ENCODE assay signal across 11 mouse cellular contexts in the genomic region with DNA sequence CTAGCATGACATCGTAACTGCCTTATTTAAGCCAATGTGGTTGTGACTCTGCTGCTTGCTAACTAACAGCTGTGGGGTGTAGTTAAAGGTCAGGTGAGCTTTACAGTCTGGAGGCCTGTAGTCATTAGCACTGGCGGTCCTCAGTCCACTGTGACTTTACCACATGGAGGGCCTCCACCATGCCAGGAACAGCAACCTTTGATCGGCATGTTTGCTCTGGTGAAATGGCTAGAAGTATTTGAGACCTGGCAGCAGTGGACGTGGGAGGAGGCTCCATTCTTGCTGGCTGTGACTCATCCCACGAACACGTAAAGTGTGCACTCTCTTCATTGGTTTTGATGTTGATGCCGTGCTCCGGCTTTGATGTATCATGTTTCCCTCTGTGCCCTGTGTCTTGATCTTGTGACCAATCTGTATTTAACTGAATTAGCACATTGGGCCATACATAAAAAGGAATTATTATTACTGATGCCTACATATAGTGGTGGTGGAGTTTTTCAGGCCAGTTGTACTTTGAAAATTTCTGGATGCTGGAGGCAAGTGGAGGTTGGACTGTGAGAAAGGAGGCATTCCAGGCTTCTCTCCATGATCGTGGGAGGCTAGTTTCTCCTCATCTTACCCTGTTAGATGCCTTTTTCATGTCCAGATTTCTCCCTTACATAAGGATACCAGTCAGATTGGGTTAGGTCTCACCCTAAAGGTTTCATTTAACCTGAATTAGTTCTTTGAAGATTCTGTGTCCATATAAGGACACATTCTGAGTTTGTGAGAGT. TPM values are rescaled to one million over a fixed set of nuclear protein-coding genes. Genes with fewer than 3 reads are reported as not detected.
DNase-seq lines count a peak whose midpoint lies in the region; ATAC-seq and TF ChIP-seq lines count a peak whose summit lies in the region.
"Had no signal": no experiment of that assay in that cellular context is flagged by ENCODE, and none has a peak within 500 bp of the region (broad histone marks: within the 10 kb centered on the region; RNA-seq: fewer than 3 reads in every experiment).

No protein-coding gene starts in this region.

- H3K9me3 ChIP-seq in kidney, postnatal 0 days (replicated peaks; ENCODE audit: low read length) = no peaks in the 10 kb centered on the region
- H3K9me3 ChIP-seq in forebrain, embryonic 15.5 days = no peaks in the 10 kb centered on the region

- H3K9ac ChIP-seq in kidney, postnatal 0 days (ENCODE audit: low read depth, low read length) = no peak overlapping the region
- H3K9ac ChIP-seq in forebrain, embryonic 15.5 days (replicated peaks) = no peak overlapping the region

- no peak overlapping the region for H3K27ac ChIP-seq in kidney, postnatal 0 days
- H3K27ac ChIP-seq in forebrain, embryonic 15.5 days (replicated peaks) = no peak overlapping the region

- peaks cover 97% of the 10 kb centered on the region for H3K79me2 ChIP-seq in C2C12 (ENCODE audit: control insufficient read depth, insufficient read depth)

- H3ac ChIP-seq in C2C12 (ENCODE audit: control insufficient read depth, insufficient read length, low read depth) = peak overlapping the region; percentile 33

- TF ChIP-seq CTCF in C2C12 (IDR thresholded peaks at IDR 0.05; ENCODE audit: control insufficient read depth, insufficient read depth, insufficient read length) = no peak
- no peak for TF ChIP-seq CTCF in kidney, postnatal 0 days (IDR thresholded peaks at IDR 0.05; ENCODE audit: low read depth)

- H3K4me2 ChIP-seq in kidney, postnatal 0 days (ENCODE audit: low read length) = no peak overlapping the region
- no peak overlapping the region for H3K4me2 ChIP-seq in forebrain, embryonic 15.5 days (replicated peaks)

- no peaks in the 10 kb centered on the region for H3K27me3 ChIP-seq in C2C12 (ENCODE audit: control insufficient read depth, insufficient read depth, insufficient read length)
- H3K27me3 ChIP-seq in kidney, postnatal 0 days (ENCODE audit: insufficient read depth, low read length) = no peaks in the 10 kb centered on the region
- H3K27me3 ChIP-seq in forebrain, embryonic 15.5 days = no peaks in the 10 kb centered on the region

- H3K36me3 ChIP-seq in C2C12 (ENCODE audit: control insufficient read depth, insufficient read depth) = peaks cover 12% of the 10 kb centered on the region
- H3K36me3 ChIP-seq in kidney, postnatal 0 days (ENCODE audit: insufficient read depth, low read length) = no peaks in the 10 kb centered on the region
- H3K36me3 ChIP-seq in forebrain, embryonic 15.5 days = no peaks in the 10 kb centered on the region

- H3K79me3 ChIP-seq in C2C12 (ENCODE audit: low read depth) = peaks cover 43% of the 10 kb centered on the region

- H3K4me3 ChIP-seq in C2C12 (ENCODE audit: insufficient read depth, poor library complexity, severe bottlenecking) = no peak overlapping the region
- H3K4me3 ChIP-seq in kidney, postnatal 0 days (replicated peaks; ENCODE audit: low read depth, low read length) = no peak overlapping the region
- H3K4me3 ChIP-seq in forebrain, embryonic 15.5 days = no peak overlapping the region

- peak; percentile 57; the same call in 1 of the 2 replicates for ATAC-seq in kidney, postnatal 0 days (replicated peaks; ENCODE audit: low FRiP score, low read depth)
- no peak for ATAC-seq in forebrain, embryonic 15.5 days (replicated peaks)

- peaks cover 12% of the 10 kb centered on the region; the same call in 1 of the 2 replicates for H3K4me1 ChIP-seq in kidney, postnatal 0 days (replicated peaks; ENCODE audit: insufficient read depth, low read length)
- peaks cover 4% of the 10 kb centered on the region; the same call in 1 of the 2 replicates for H3K4me1 ChIP-seq in forebrain, embryonic 15.5 days

- intact Hi-C loops in heart, postnatal 25 days (cut with DNase I) = no loop called here

- 45% methylated on average over 9 of the region's 9 CpGs for WGBS in kidney, postnatal 0 days
- 90% methylated on average over 9 of the region's 9 CpGs for WGBS in forebrain, embryonic 15.5 days

- peak; percentile 54 for DNase-seq in kidney, adult 11 months
- no peak for DNase-seq in kidney, postnatal 14 days
- DNase-seq in ZHBTc4 (ENCODE audit: low read depth, low spot score) = peak; percentile 19
- DNase-seq in kidney, postnatal 0 days (ENCODE audit: low spot score) = peak; percentile 31
- DNase-seq in cerebellum, postnatal 36 days = no peak
- no peak for DNase-seq in heart, postnatal 25 days (ENCODE audit: low spot score)
- DNase-seq: right cerebral cortex, postnatal 25 days had no signal

TF ChIP-seq in C2C12, 6 proteins besides CTCF, POLR2A, EP300 and RAD21:
- TF ChIP-seq FOSL1 (IDR thresholded peaks at IDR 0.05; ENCODE audit: insufficient read depth, low read length, poor library complexity, severe bottlenecking) (peak; percentile 58), MYOG (IDR thresholded peaks at IDR 0.05; ENCODE audit: control insufficient read depth, extremely low read depth, insufficient read length) (no peak), MYOD1 (IDR thresholded peaks at IDR 0.05; ENCODE audit: control insufficient read depth, insufficient read length, low read depth) (peak; percentile 63), MAX (IDR thresholded peaks at IDR 0.05) (peak; percentile 74)

RNA-seq across cellular contexts. Expression of gene 1700034J05Rik, which starts 5.9 kb away (rescaled TPM):
- polyA plus RNA-seq in C2C12 (2012; fragmentation: generic; extraction: Trizol) = 0.07 TPM
- polyA plus RNA-seq in kidney, postnatal 0 days (2015; fragmentation: Nextera tagmentation; extraction: Ambion mirVana) = 0.09 TPM in 1 of 2 replicates, not detected in the other
- not detected in 2 replicates for polyA plus RNA-seq in forebrain, embryonic 15.5 days (2015; fragmentation: Nextera tagmentation; extraction: Ambion mirVana)
- total RNA-seq in heart, postnatal 25 days (2021) = not detected
- total RNA-seq: left cerebral cortex, postnatal 25 days had no signal
- polyA plus RNA-seq: thymus, postnatal 0 days had no signal

Comparison
In these comparisons a context has a peak if more than half of its experiments do, and no peak if none do; other contexts are left out.
1. DNase-seq: peak in kidney, adult 11 months (single experiment), ZHBTc4 (single experiment) and kidney, postnatal 0 days (single experiment); none in kidney, postnatal 14 days (single experiment), cerebellum, postnatal 36 days (0 of 2) and heart, postnatal 25 days (single experiment).